Mouse (Mus musculus): ENCODE data around the gene Hsd17b14. TPM values are rescaled to one million over a fixed set of nuclear protein-coding genes. Genes with fewer than 3 reads are reported as not detected.

The Hsd17b14 gene
- polyA plus RNA-seq, 2 experiments from 2014 or later, result not detected

GRCm38 (mm10) chr7:45609511-45609910 lies 54.8 kb downstream of the Hsd17b14 start:
- no peak for ATAC-seq

GRCm38 (mm10) chr7:45616277-45616676 lies 61.6 kb downstream of the Hsd17b14 start:
- no peak for ATAC-seq

GRCm38 (mm10) chr7:45617042-45617695 lies 62.5 kb downstream of the Hsd17b14 start, which contains the start of gene Fut1:
Gene Fut1, plus strand, starts transcription at chr7:45617289.
- ATAC-seq, result no peak

Other genes with a start within 250 kb of the Hsd17b14 start
- 10 to 100 TPM; 21.7 to 27.8 TPM for gene Trpm4, start 221.1 kb upstream of the Hsd17b14 start, polyA plus RNA-seq (2017; shearing (Covaris generic))
- not detected for gene Hrc, start 219.6 kb upstream of the Hsd17b14 start, polyA plus RNA-seq (2017; shearing (Covaris generic))
- not detected for gene Ppfia3, start 187.9 kb upstream of the Hsd17b14 start, polyA plus RNA-seq (2017; shearing (Covaris generic))
- not detected for gene Lin7b, start 184.3 kb upstream of the Hsd17b14 start, polyA plus RNA-seq (2017; shearing (Covaris generic))
- 100 to 1,000 TPM in 1 of 2 experiments, 10 to 100 TPM in 1; 68.1 to 108 TPM for gene Snrnp70, start 159.2 kb upstream of the Hsd17b14 start, polyA plus RNA-seq (2017; shearing (Covaris generic))
- gene Kcna7, start 149.2 kb upstream of the Hsd17b14 start, polyA plus RNA-seq (2017; shearing (Covaris generic)), result not detected
- not detected for gene Ntf5, start 141.2 kb upstream of the Hsd17b14 start, polyA plus RNA-seq (2017; shearing (Covaris generic))
- gene Lhb, start 134.1 kb upstream of the Hsd17b14 start, polyA plus RNA-seq (2017; shearing (Covaris generic)), result not detected
- 1 to 10 TPM; 9.3 to 9.8 TPM for gene Gys1, start 120.0 kb upstream of the Hsd17b14 start, polyA plus RNA-seq (2017; shearing (Covaris generic))
- gene Ruvbl2, start 116.8 kb upstream of the Hsd17b14 start, polyA plus RNA-seq (2017; shearing (Covaris generic)), result 10 to 100 TPM; 47.4 to 51.2 TPM
- 1,000 to 10,000 TPM; 1,527 to 1,850 TPM for gene Ftl1, start 95.0 kb upstream of the Hsd17b14 start, polyA plus RNA-seq (2017; shearing (Covaris generic))
- 100 to 1,000 TPM in 1 of 2 experiments, 10 to 100 TPM in 1; 94.5 to 202 TPM for gene Bax, start 88.0 kb upstream of the Hsd17b14 start, polyA plus RNA-seq (2017; shearing (Covaris generic))
- under 1 TPM in 1 of 2 experiments, not detected in 1; 0.44 TPM for gene Tulp2, start 73.0 kb upstream of the Hsd17b14 start, polyA plus RNA-seq (2017; shearing (Covaris generic))
- gene Gm45808, start 68.1 kb upstream of the Hsd17b14 start, polyA plus RNA-seq (2017; shearing (Covaris generic)), result not detected
- 1 to 10 TPM in 1 of 2 experiments, under 1 TPM in 1; 0.61 to 1.3 TPM for gene Dhdh, start 66.1 kb upstream of the Hsd17b14 start, polyA plus RNA-seq (2017; shearing (Covaris generic))
- 100 to 1,000 TPM; 103 to 130 TPM for gene Nucb1, start 44.5 kb upstream of the Hsd17b14 start, polyA plus RNA-seq (2017; shearing (Covaris generic))
- gene Ppp1r15a, start 28.6 kb upstream of the Hsd17b14 start, polyA plus RNA-seq (2017; shearing (Covaris generic)), result 10 to 100 TPM; 27.5 to 33.4 TPM
- under 1 TPM in 1 of 2 experiments, not detected in 1; 0.79 TPM for gene Plekha4, start 28.6 kb upstream of the Hsd17b14 start, polyA plus RNA-seq (2017; shearing (Covaris generic))
- gene Bcat2, start 15.3 kb downstream of the Hsd17b14 start, polyA plus RNA-seq (2017; shearing (Covaris generic)), result 10 to 100 TPM; 40.9 to 56.9 TPM
- gene Fgf21, start 60.6 kb downstream of the Hsd17b14 start, polyA plus RNA-seq (2017; shearing (Covaris generic)), result not detected
- gene Fut1, start 62.4 kb downstream of the Hsd17b14 start, polyA plus RNA-seq (2017; shearing (Covaris generic)), result not detected
- gene Izumo1, start 66.9 kb downstream of the Hsd17b14 start, polyA plus RNA-seq (2017; shearing (Covaris generic)), result not detected
- gene Rasip1, start 72.6 kb downstream of the Hsd17b14 start, polyA plus RNA-seq (2017; shearing (Covaris generic)), result under 1 TPM in 1 of 2 experiments, not detected in 1; 0.50 TPM
- not detected for gene Mamstr, start 85.1 kb downstream of the Hsd17b14 start, polyA plus RNA-seq (2017; shearing (Covaris generic))
- not detected for gene Fut2, start 111.5 kb downstream of the Hsd17b14 start, polyA plus RNA-seq (2017; shearing (Covaris generic))
- gene Ntn5, start 129.1 kb downstream of the Hsd17b14 start, polyA plus RNA-seq (2017; shearing (Covaris generic)), result not detected
- gene Sec1, start 139.5 kb downstream of the Hsd17b14 start, polyA plus RNA-seq (2017; shearing (Covaris generic)), result not detected
- under 1 TPM in 1 of 2 experiments, not detected in 1; 0.51 TPM for gene Car11, start 144.9 kb downstream of the Hsd17b14 start, polyA plus RNA-seq (2017; shearing (Covaris generic))
- gene Dbp, start 150.2 kb downstream of the Hsd17b14 start, polyA plus RNA-seq (2017; shearing (Covaris generic)), result 1 to 10 TPM; 5.2 to 8.5 TPM
- gene Rpl18, start 160.6 kb downstream of the Hsd17b14 start, polyA plus RNA-seq (2017; shearing (Covaris generic)), result 1,000 to 10,000 TPM; 2,566 to 2,766 TPM
- 10 to 100 TPM; 10.2 to 19.6 TPM for gene Sphk2, start 163.1 kb downstream of the Hsd17b14 start, polyA plus RNA-seq (2017; shearing (Covaris generic))
- gene Fam83e, start 166.3 kb downstream of the Hsd17b14 start, polyA plus RNA-seq (2017; shearing (Covaris generic)), result not detected
- not detected for gene Spaca4, start 170.9 kb downstream of the Hsd17b14 start, polyA plus RNA-seq (2017; shearing (Covaris generic))
- not detected for gene Lmtk3, start 228.8 kb downstream of the Hsd17b14 start, polyA plus RNA-seq (2017; shearing (Covaris generic))
- gene Sult2b1, start 229.8 kb downstream of the Hsd17b14 start, polyA plus RNA-seq (2017; shearing (Covaris generic)), result 1 to 10 TPM; 2.5 to 6.6 TPM

Data from activated CD4-positive, CD25-positive, alpha-beta regulatory T cell, adult 4 months (primary cell).